Mouse (Mus musculus) midbrain, embryonic 14.5 days (tissue): ENCODE measurements at regions not wholly inside any gene's neighbourhood (a gene's known extent, or its start where the extent isn't known, plus 50 kb on each side); places are given as distances from the start of the nearest gene placed in this dataset.

Experiments
- ATAC-seq: fragments of 200-750 bp; cut with Nextera tagmentation; 2 replicates; pipeline ENCODE4 v1.8.0; 2017; ENCODE audit warnings: moderate number of reproducible peaks, moderate library complexity; ENCODE audit not compliant: low FRiP score, low TSS enrichment
- DNase-seq: peaks from one replicate; pipeline ENCODE4 v3.0.0-alpha.2; 2015
- H3K27ac ChIP-seq: fragments of 300-500 bp; sonication (generic); replicated peaks from 2 replicates; pipeline ENCODE4 v1.5.1; 2014; ENCODE audit warnings: mild to moderate bottlenecking, low read depth, low read length, moderate library complexity
- H3K27me3 ChIP-seq: fragments of 300-500 bp; sonication (generic); 2 replicates; pipeline ENCODE4 v1.6.1; 2014; ENCODE audit warnings: low read length, control low read depth, mixed read lengths; ENCODE audit not compliant: control insufficient read depth, insufficient read depth
- H3K36me3 ChIP-seq: fragments of 300-500 bp; sonication (generic); 2 replicates; pipeline ENCODE4 v1.6.1; 2014; ENCODE audit warnings: low read length, control low read depth; ENCODE audit not compliant: control insufficient read depth, insufficient read depth
- H3K4me1 ChIP-seq: fragments of 300-500 bp; sonication (generic); 2 replicates; pipeline ENCODE4 v1.6.1; 2014; ENCODE audit warnings: mild to moderate bottlenecking, antibody characterized with exemption, low read length, control low read depth; ENCODE audit not compliant: control insufficient read depth, insufficient read depth
- H3K4me2 ChIP-seq: fragments of 300-500 bp; sonication (generic); 2 replicates; pipeline ENCODE4 v1.6.1; 2014; ENCODE audit warnings: mild to moderate bottlenecking, low read length, moderate library complexity
- H3K4me3 ChIP-seq: fragments of 300-500 bp; sonication (generic); replicated peaks from 2 replicates; pipeline ENCODE4 v1.5.1; 2014; ENCODE audit warnings: low read depth, low read length
- H3K9ac ChIP-seq: fragments of 300-500 bp; sonication (generic); replicated peaks from 2 replicates; pipeline ENCODE4 v1.6.1; 2014; ENCODE audit warnings: mild to moderate bottlenecking, low read length, moderate library complexity
- H3K9me3 ChIP-seq: fragments of 300-500 bp; sonication (generic); 2 replicates; pipeline ENCODE4 v1.6.1; 2016; ENCODE audit warnings: low read length, control low read depth, mixed read lengths; ENCODE audit not compliant: control insufficient read depth
- WGBS: fragments of 180-500 bp; shearing (Covaris S2); extraction: QIAGEN DNeasy Blood & Tissue Kit; methylation state at CpG from one replicate; pipeline ENCODE4 v1.1.7; 2014; 5-methylcytosine and 5-hydroxymethylcytosine counted together

GRCm38 (mm10) chr10:115717064-115717463, 99.6 kb upstream of the Tspan8 start:
- 95% methylated on average over 8 of the region's 8 CpGs for WGBS
- DNase-seq: no peak

GRCm38 (mm10) chr10:115722589-115722988, 94.0 kb upstream of the Tspan8 start:
- Histone ChIP-seq H3K4me1 (no peaks in the 10 kb centered on the region), H3K9me3 (no peaks in the 10 kb centered on the region), H3K27me3 (no peaks in the 10 kb centered on the region), H3K9ac (no peak overlapping the region), H3K4me3 (no peak overlapping the region), H3K27ac (no peak overlapping the region), H3K36me3 (no peaks in the 10 kb centered on the region), H3K4me2 (no peak overlapping the region)
- whole genome bisulfite sequencing: 97% methylated on average over 3 of the region's 3 CpGs
- DNase-seq (no peak), ATAC-seq (no peak)

More at GRCm38 (mm10) chr10:115717064-115717463, 99.6 kb upstream of the Tspan8 start:
- Histone ChIP-seq H3K27me3 (no peaks in the 10 kb centered on the region), H3K4me2 (no peak overlapping the region), H3K36me3 (no peaks in the 10 kb centered on the region), H3K27ac (no peak overlapping the region), H3K9me3 (no peaks in the 10 kb centered on the region), H3K4me3 (no peak overlapping the region), H3K9ac (no peak overlapping the region), H3K4me1 (no peaks in the 10 kb centered on the region)
- ATAC-seq: no peak

- WGBS: 96% methylated on average over 10 of the region's 10 CpGs
These were observed 73.8 kb upstream of the Tspan8 start for GRCm38 (mm10) chr10:115742634-115743347.

GRCm38 (mm10) chr10:115749844-115750243, 66.8 kb upstream of the Tspan8 start:
- WGBS: 57% methylated on average over 2 of the region's 2 CpGs
- no peak overlapping the region for H3K4me3 ChIP-seq
- no peaks in the 10 kb centered on the region for H3K36me3 ChIP-seq
- no peak overlapping the region for H3K4me2 ChIP-seq
- DNase-seq (peak; percentile 13), ATAC-seq (no peak)
- no peak overlapping the region for H3K27ac ChIP-seq
- no peak overlapping the region for H3K9ac ChIP-seq
- no peaks in the 10 kb centered on the region for H3K9me3 ChIP-seq
- H3K4me1 ChIP-seq: no peaks in the 10 kb centered on the region
- no peaks in the 10 kb centered on the region for H3K27me3 ChIP-seq

More at GRCm38 (mm10) chr10:115742634-115743347, 73.8 kb upstream of the Tspan8 start:
- Histone ChIP-seq H3K4me2 (no peak overlapping the region), H3K9ac (no peak overlapping the region), H3K36me3 (no peaks in the 10 kb centered on the region), H3K4me3 (no peak overlapping the region), H3K27ac (no peak overlapping the region), H3K27me3 (no peaks in the 10 kb centered on the region), H3K4me1 (no peaks in the 10 kb centered on the region), H3K9me3 (peaks cover 3% of the 10 kb centered on the region; the same call in 1 of the 2 replicates)
- DNase-seq: no peak
- no peak for ATAC-seq

GRCm38 (mm10) chr10:115750250-115750649, 66.4 kb upstream of the Tspan8 start:
- ATAC-seq: no peak
- Histone ChIP-seq H3K4me3 (no peak overlapping the region), H3K36me3 (no peaks in the 10 kb centered on the region), H3K27me3 (no peaks in the 10 kb centered on the region), H3K9me3 (no peaks in the 10 kb centered on the region), H3K4me1 (no peaks in the 10 kb centered on the region), H3K4me2 (no peak overlapping the region), H3K27ac (no peak overlapping the region), H3K9ac (no peak overlapping the region)
- WGBS: 74% methylated on average over 5 of the region's 5 CpGs
- DNase-seq: no peak

- no peaks in the 10 kb centered on the region for H3K9me3 ChIP-seq
- no peak overlapping the region for H3K4me2 ChIP-seq
- no peaks in the 10 kb centered on the region for H3K4me1 ChIP-seq
- H3K36me3 ChIP-seq: no peaks in the 10 kb centered on the region
- H3K4me3 ChIP-seq: no peak overlapping the region
- WGBS: 83% methylated on average over 1 of the region's 1 CpGs
- no peak overlapping the region for H3K27ac ChIP-seq
- no peak for DNase-seq
- H3K9ac ChIP-seq: no peak overlapping the region
- no peaks in the 10 kb centered on the region for H3K27me3 ChIP-seq
- no peak for ATAC-seq
These were observed 58.0 kb upstream of the Tspan8 start for GRCm38 (mm10) chr10:115758667-115759066.
